Mouse (Mus musculus) kidney, embryonic 15.5 days (tissue): ENCODE data around the gene Sh2d3c. TPM values are rescaled to one million over a fixed set of nuclear protein-coding genes. Genes with fewer than 3 reads are reported as not detected.

Experiments
- ATAC-seq: fragments of 200-750 bp; cut with Nextera tagmentation; replicated peaks from 2 replicates; pipeline ENCODE4 v1.8.0; 2017; ENCODE audit warnings: moderate TSS enrichment; ENCODE audit not compliant: low FRiP score
- H3K27ac ChIP-seq: fragments of 300-500 bp; sonication (generic); 2 replicates; pipeline ENCODE4 v1.5.1; 2015; ENCODE audit warnings: mild to moderate bottlenecking, inconsistent platforms
- H3K27me3 ChIP-seq: fragments of 300-500 bp; sonication (generic); 2 replicates; pipeline ENCODE4 v1.6.1; 2015; ENCODE audit warnings: inconsistent platforms
- H3K36me3 ChIP-seq: fragments of 300-500 bp; sonication (generic); 2 replicates; pipeline ENCODE4 v1.6.1; 2015; ENCODE audit warnings: inconsistent platforms
- H3K4me1 ChIP-seq: fragments of 300-500 bp; sonication (generic); 2 replicates; pipeline ENCODE4 v1.6.1; 2015; ENCODE audit warnings: inconsistent platforms
- H3K4me2 ChIP-seq: fragments of 300-500 bp; sonication (generic); 2 replicates; pipeline ENCODE4 v1.6.1; 2015; ENCODE audit warnings: moderate library complexity, mild to moderate bottlenecking, inconsistent platforms
- H3K4me3 ChIP-seq: fragments of 300-500 bp; sonication (generic); replicated peaks from 2 replicates; pipeline ENCODE4 v1.5.1; 2015; ENCODE audit warnings: mild to moderate bottlenecking, inconsistent platforms
- H3K9ac ChIP-seq: fragments of 300-500 bp; sonication (generic); 2 replicates; pipeline ENCODE4 v1.6.1; 2015; ENCODE audit warnings: mild to moderate bottlenecking, inconsistent platforms
- H3K9me3 ChIP-seq: fragments of 300-500 bp; sonication (generic); replicated peaks from 2 replicates; pipeline ENCODE4 v1.6.1; 2016; ENCODE audit warnings: inconsistent platforms
- WGBS: fragments of 180-500 bp; shearing (Covaris S2); methylation state at CpG from one replicate; pipeline ENCODE4 v1.1.7; 2015; ENCODE audit warnings: mixed read lengths; 5-methylcytosine and 5-hydroxymethylcytosine counted together
- polyA plus RNA-seq: library from polyadenylated mRNA; unstranded; fragments of >200 nt; fragmentation: Nextera tagmentation; extraction: Ambion mirVana; gene quantifications from 2 replicates; pipeline ENCODE4 v1.2.1, GENCODE M21; 2015

The Sh2d3c gene
- polyA plus RNA-seq, 1 experiment from 2014 or later: 37.2 TPM

- WGBS: 51% methylated on average over 11 of the region's 11 CpGs
- Histone ChIP-seq H3K4me2 (peak overlapping the region; percentile 67), H3K27me3 (no peaks in the 10 kb centered on the region), H3K36me3 (peaks cover 20% of the 10 kb centered on the region), H3K4me1 (peaks cover 35% of the 10 kb centered on the region), H3K27ac (peak overlapping the region; percentile 99), H3K9me3 (no peaks in the 10 kb centered on the region), H3K4me3 (peak overlapping the region; percentile 81; the same call in 1 of the 2 replicates), H3K9ac (no peak overlapping the region)
- ATAC-seq: no peak
Observed at GRCm38 (mm10) chr2:32714117-32714986, 6.5 kb upstream of the Sh2d3c start.

- no peak for ATAC-seq
- Histone ChIP-seq H3K4me2 (no peak overlapping the region), H3K27ac (peak overlapping the region; percentile 9; the same call in 1 of the 2 replicates)
Observed at GRCm38 (mm10) chr2:32714987-32715425, 5.8 kb upstream of the Sh2d3c start.

DNA sequence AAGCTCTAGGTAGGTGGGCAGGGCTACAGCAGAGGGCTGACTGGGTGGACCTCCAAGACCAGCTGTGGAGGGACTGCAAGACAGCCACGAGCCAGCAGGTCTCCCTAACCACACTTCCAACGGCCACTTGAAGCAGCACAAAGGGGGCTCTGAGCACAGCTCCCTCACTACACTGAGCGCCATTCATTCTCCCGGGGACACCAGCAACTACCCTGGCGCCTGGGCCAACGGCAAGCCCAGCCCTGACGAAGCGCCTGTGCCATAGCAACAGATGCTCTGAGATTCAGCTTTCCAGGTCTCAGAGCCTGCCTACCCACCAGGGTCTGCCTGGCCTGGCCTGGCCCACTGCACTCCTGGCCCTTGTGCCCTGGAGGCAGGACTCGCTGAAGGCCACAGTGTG is 2.1 kb upstream of the Sh2d3c start:
- H3K9ac ChIP-seq: no peak overlapping the region
- H3K36me3 ChIP-seq: no peaks in the 10 kb centered on the region
- 65% methylated on average over 9 of the region's 9 CpGs for WGBS
- H3K4me3 ChIP-seq: no peak overlapping the region
- peaks cover 35% of the 10 kb centered on the region for H3K4me1 ChIP-seq
- H3K4me2 ChIP-seq: no peak overlapping the region
- H3K9me3 ChIP-seq: no peaks in the 10 kb centered on the region
- H3K27me3 ChIP-seq: no peaks in the 10 kb centered on the region
- no peak overlapping the region for H3K27ac ChIP-seq
- ATAC-seq: no peak

More at GRCm38 (mm10) chr2:32714987-32715425, 5.8 kb upstream of the Sh2d3c start:
- Histone ChIP-seq H3K4me1 (peaks cover 30% of the 10 kb centered on the region), H3K36me3 (peaks cover 14% of the 10 kb centered on the region), H3K27me3 (no peaks in the 10 kb centered on the region), H3K9me3 (no peaks in the 10 kb centered on the region), H3K4me3 (no peak overlapping the region), H3K9ac (no peak overlapping the region)
- WGBS: 70% methylated on average over 4 of the region's 4 CpGs

DNA sequence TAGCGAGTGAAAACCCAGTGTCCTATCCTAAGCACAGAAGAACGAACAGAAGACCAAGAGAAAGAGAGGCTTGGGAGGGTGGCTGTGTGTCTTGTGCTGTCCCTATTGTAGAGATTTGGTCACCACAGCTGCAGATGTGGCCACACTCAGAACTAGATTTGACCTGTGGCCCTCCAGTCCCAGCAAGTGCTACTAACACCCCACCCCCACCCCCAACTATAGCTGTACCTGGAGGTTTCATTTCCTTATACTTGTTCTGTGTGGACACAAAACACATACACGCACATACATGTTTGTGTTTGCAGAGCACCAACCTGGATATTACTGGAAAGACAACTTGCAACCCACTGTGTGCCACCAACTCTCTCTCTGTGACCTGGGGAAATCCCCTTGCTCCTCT is 802 bp upstream of the Sh2d3c start:
- no peak overlapping the region for H3K27ac ChIP-seq
- no peaks in the 10 kb centered on the region for H3K27me3 ChIP-seq
- no peak for ATAC-seq
- no peak overlapping the region for H3K4me2 ChIP-seq
- 90% methylated on average over 3 of the region's 3 CpGs for WGBS
- H3K4me1 ChIP-seq: peaks cover 26% of the 10 kb centered on the region
- H3K4me3 ChIP-seq: no peak overlapping the region
- H3K9me3 ChIP-seq: no peaks in the 10 kb centered on the region
- H3K9ac ChIP-seq: no peak overlapping the region
- H3K36me3 ChIP-seq: no peaks in the 10 kb centered on the region

DNA sequence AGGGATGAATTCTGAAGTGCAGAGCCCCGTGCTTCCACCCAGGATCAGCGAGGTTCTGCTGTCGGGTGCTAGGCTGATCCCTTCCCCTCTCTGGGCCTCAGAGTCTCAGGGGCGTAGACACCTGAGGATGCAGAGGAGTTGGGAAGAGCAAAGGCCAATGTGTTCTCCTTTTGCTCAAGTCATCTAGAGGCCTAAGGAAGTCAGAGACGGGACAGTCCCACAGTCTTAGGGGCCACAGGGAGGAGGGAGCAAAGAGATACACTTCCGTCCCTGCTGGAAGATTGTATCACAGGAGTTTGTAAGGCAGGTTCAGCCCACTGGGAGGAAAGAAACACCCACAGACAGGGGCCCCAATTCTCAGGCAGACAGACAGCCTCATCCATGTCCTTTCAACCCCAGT is 1.2 kb downstream of the Sh2d3c start:
- Histone ChIP-seq H3K9me3 (no peaks in the 10 kb centered on the region), H3K27me3 (no peaks in the 10 kb centered on the region), H3K4me2 (peak overlapping the region; percentile 47), H3K27ac (no peak overlapping the region; the same call in 1 of the 2 replicates), H3K4me1 (peaks cover 28% of the 10 kb centered on the region), H3K9ac (no peak overlapping the region), H3K36me3 (no peaks in the 10 kb centered on the region), H3K4me3 (peak overlapping the region; percentile 24)
- 40% methylated on average over 6 of the region's 6 CpGs for whole genome bisulfite sequencing
- no peak for ATAC-seq

- no peak overlapping the region for H3K9ac ChIP-seq
- H3K9me3 ChIP-seq: no peaks in the 10 kb centered on the region
- H3K4me2 ChIP-seq: peak overlapping the region; percentile 47
Observed at GRCm38 (mm10) chr2:32722581-32722980, 1.7 kb downstream of the Sh2d3c start.

DNA sequence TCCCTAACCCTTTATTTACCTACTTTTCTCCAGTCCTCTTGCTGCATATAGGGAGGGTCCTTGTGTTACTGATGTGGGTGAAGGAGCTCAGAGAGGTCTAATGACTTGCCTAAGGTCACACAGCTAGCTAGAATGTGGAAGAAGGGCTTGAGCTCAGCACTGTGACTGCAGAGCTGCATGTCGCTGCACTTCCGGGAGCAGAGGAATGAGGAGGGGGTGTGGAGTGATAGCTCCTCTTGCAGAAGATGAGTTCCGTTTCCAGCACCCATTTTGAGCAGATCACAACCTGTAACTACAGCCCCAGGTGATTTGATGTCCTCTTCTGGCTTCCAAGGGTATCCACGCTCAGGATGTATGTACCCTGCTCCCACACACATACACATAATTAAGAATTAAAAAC is 3.3 kb downstream of the Sh2d3c start:
- 74% methylated on average over 4 of the region's 4 CpGs for WGBS
- Histone ChIP-seq H3K27ac (no peak overlapping the region), H3K36me3 (no peaks in the 10 kb centered on the region), H3K9me3 (no peaks in the 10 kb centered on the region), H3K4me3 (no peak overlapping the region), H3K9ac (no peak overlapping the region), H3K4me1 (peaks cover 45% of the 10 kb centered on the region), H3K27me3 (no peaks in the 10 kb centered on the region), H3K4me2 (no peak overlapping the region)
- no peak for ATAC-seq

More at GRCm38 (mm10) chr2:32722581-32722980, 1.7 kb downstream of the Sh2d3c start:
- H3K4me3 ChIP-seq: no peak overlapping the region
- H3K4me1 ChIP-seq: peaks cover 30% of the 10 kb centered on the region
- ATAC-seq: no peak
- no peaks in the 10 kb centered on the region for H3K27me3 ChIP-seq
- WGBS: 60% methylated on average over 3 of the region's 3 CpGs
- H3K36me3 ChIP-seq: no peaks in the 10 kb centered on the region
- H3K27ac ChIP-seq: no peak overlapping the region

DNA sequence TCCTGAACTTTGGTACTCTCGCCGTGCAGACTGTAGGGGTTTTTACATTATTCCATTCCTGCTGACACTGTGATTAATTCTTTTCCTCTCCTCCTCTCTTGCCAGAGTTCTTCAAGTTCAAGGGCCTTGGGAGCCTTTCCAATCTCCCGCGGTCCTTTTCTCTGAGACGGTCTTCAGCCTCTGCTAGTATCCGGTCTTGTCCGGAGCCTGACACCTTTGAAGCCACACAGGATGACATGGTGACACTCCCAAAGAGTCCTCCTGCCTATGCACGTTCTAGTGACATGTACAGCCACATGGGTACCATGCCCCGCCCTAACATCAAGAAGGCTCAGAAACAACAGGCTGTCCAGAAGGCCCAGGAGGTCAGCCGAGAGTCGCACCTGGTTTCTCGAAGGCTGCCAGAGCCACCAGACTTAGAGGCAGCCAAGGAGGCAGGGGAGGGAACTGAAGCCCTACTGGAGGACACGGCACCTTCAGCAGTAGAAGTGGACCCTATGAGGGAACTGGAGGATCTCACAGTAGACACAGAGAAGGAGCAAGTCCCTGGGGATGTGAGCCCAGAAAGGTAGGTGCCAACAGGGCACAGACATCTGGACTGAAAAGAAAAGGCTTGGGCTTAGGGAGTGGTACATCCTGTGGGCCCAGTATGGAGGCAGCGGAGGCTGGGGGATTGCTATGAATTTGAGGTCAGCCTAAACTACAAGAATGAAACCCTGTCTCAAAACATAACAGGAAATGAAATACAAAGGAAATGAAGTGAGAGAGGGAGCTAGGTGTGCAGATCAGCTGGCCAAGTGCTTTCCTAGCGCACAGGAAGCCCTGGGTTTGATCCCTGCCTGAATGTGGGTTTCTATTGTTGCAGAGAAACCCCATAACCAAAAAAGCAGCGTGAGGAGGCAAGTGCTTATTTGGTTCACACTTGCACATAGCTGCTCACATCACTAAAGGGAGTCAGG is 4.3 kb downstream of the Sh2d3c start:
- ATAC-seq: no peak
- no peak overlapping the region for H3K9ac ChIP-seq
- no peak overlapping the region for H3K4me3 ChIP-seq
- peaks cover 51% of the 10 kb centered on the region for H3K4me1 ChIP-seq
- no peaks in the 10 kb centered on the region for H3K36me3 ChIP-seq
- H3K9me3 ChIP-seq: no peaks in the 10 kb centered on the region
- peak overlapping the region; percentile 51 for H3K27ac ChIP-seq
- WGBS: 62% methylated on average over 16 of the region's 16 CpGs
- no peak overlapping the region for H3K4me2 ChIP-seq
- H3K27me3 ChIP-seq: no peaks in the 10 kb centered on the region

DNA sequence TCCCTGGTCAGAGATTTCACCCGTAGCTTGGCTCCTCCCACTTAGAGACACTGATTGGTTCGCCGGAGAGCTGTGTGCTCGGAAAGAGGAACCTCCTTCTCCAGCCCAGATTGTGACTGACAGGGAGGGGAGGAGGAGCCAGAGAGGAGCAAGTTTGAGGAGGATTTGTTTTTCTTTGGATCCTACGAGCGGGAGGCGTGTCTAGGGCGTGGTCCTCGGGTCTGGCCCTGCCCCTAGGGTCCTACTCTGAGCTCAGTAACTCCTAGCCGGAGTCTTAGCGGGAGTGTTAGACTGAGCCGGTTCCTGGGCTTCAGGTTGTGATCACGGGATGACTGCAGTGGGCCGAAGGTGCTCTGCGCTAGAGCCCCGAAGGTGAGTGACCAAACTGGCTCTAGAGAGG is 6.6 kb downstream of the Sh2d3c start:
- peak overlapping the region; percentile 38 for H3K4me3 ChIP-seq
- peak overlapping the region; percentile 48 for H3K4me2 ChIP-seq
- peak overlapping the region; percentile 42 for H3K9ac ChIP-seq
- ATAC-seq: peak; percentile 96
- H3K27me3 ChIP-seq: no peaks in the 10 kb centered on the region
- WGBS: 0% methylated on average over 16 of the region's 16 CpGs
- 0 out of 2 replicates have a peak overlapping the region, but pooled peaks have one; percentile 75 for H3K27ac ChIP-seq
- no peaks in the 10 kb centered on the region for H3K9me3 ChIP-seq
- H3K4me1 ChIP-seq: peaks cover 52% of the 10 kb centered on the region
- H3K36me3 ChIP-seq: no peaks in the 10 kb centered on the region

DNA sequence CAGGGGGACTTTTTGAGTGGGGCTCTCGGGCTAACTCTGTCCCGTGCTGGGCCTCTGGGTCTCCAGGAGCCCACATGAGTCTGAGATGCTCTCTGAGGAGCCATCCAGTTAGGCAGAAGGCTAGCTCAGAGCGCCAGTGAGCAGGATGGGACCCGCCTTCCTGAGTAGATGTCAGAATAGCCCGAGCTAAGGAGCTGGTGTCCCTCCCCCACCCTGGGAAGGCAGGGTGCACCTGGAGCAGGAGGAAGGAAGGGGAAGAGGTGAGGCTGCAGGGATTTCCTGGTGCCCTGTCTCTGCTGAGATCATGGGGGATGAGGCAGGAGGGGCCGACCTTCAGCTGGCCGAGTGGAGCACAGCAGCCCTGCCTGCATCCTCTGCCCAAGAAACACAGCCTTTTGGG is 7.6 kb downstream of the Sh2d3c start:
- H3K9ac ChIP-seq: peak overlapping the region; percentile 42
- peak overlapping the region; percentile 38 for H3K4me3 ChIP-seq
- peaks cover 54% of the 10 kb centered on the region for H3K4me1 ChIP-seq
- peak overlapping the region; percentile 75 for H3K27ac ChIP-seq
- ATAC-seq: 0 out of 2 replicates have a peak, but pooled peaks have one; percentile 26
- H3K4me2 ChIP-seq: peak overlapping the region; percentile 48
- WGBS: 36% methylated on average over 7 of the region's 7 CpGs
- no peaks in the 10 kb centered on the region for H3K36me3 ChIP-seq
- H3K9me3 ChIP-seq: no peaks in the 10 kb centered on the region
- no peaks in the 10 kb centered on the region for H3K27me3 ChIP-seq

DNA sequence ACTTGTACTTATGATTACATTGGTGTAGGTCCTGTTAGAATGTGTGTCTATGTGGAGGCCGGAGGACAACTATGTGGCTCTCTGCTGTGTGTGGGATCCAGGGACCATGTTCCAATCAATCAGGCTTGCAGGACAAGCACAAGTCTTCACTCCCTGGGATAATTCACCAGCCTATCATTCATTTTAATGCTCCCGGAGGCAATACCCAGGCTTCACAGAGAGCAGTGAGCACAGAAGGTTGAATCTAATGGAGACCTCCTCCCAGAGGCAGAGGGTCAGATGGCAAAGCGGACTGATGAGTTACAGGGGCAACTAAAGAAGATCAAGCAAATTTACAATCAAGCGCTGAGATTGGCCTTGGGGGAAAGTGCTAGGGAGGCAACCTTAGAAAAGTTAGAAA is 8.7 kb downstream of the Sh2d3c start:
- no peak for ATAC-seq
- Histone ChIP-seq H3K36me3 (no peaks in the 10 kb centered on the region), H3K9ac (no peak overlapping the region)

More for the DNA sequence above, 8.7 kb downstream of the Sh2d3c start:
- Histone ChIP-seq H3K9me3 (no peaks in the 10 kb centered on the region), H3K4me2 (peak overlapping the region; percentile 48), H3K27ac (peak overlapping the region; percentile 76), H3K4me3 (peak overlapping the region; percentile 38), H3K4me1 (peaks cover 62% of the 10 kb centered on the region), H3K27me3 (no peaks in the 10 kb centered on the region)
- 28% methylated on average over 4 of the region's 4 CpGs for WGBS
